Mouse (Mus musculus) C2C12 (cell line): ENCODE results near the gene Tmem8b.

Experiments
- CTCF ChIP-seq: IDR thresholded peaks from one replicate; pipeline ENCODE4 v1.5.1; 2011; ENCODE audit not compliant: control insufficient read depth, insufficient read depth, insufficient read length
- MAX ChIP-seq: IDR thresholded peaks from one replicate; pipeline ENCODE4 v1.6.1; 2011; ENCODE audit warnings: mild to moderate bottlenecking, control low read depth
- MYOD1 ChIP-seq: IDR thresholded peaks from one replicate; pipeline ENCODE4 v1.6.1; 2011; ENCODE audit warnings: low read depth; ENCODE audit not compliant: control insufficient read depth, insufficient read length
- USF1 ChIP-seq: IDR thresholded peaks from one replicate; pipeline ENCODE4 v1.6.1; 2011; ENCODE audit warnings: low read depth, mild to moderate bottlenecking, control low read depth, moderate library complexity

DNA sequence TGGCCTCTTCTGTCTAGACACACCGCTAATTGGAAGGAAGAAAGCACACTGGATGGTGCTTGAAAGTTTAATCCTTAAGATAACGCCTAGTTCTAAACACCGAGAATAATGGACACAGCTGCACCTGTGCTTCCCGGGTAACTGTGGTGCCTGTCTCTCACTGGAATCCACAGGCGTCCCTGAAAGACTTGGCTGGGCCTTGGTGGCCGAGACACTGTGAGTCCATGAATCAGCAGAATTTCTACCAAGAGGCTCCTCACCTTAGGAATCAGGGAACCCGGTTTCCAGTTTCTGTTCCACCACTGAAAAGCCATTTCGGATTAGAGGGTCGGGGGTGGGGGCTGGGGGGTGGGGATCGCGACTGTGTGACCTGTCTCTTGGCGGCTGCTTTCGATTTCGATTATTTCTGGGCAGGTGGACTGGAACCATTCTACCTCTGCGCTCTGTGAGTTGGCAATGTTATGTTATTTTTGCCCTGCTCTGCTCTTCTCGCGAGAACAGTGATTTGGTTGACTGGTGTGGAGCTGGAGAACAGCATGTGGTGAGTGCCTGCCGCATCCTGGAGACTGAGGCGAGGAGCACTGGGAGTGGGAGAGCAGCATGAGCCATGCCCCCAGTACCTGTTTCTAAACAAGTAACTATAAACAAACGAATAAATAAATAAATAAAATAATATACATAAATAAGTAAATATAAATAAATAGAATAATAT lies 39.5 kb upstream of the Tmem8b start:
- TF ChIP-seq CTCF (no peak), USF1 (no peak), MYOD1 (no peak), MAX (no peak)
